Mouse (Mus musculus): Measurements from ENCODE around the gene Gcg. TPM values are rescaled to one million over a fixed set of nuclear protein-coding genes. Genes with fewer than 3 reads are reported as not detected.

The Gcg gene
- polyA plus RNA-seq (2012; rRNA removed), result 3.1 and 19.1 TPM in 2 replicates

- no peak within 1 kb of the TSS for H3K4me3 ChIP-seq (ENCODE audit: low read depth, low read length)
- 71% methylated on average over 9 of the region's 9 CpGs for WGBS
- no peaks in the 10 kb centered on the region for H3K36me3 ChIP-seq (ENCODE audit: control insufficient read depth, insufficient read depth, low read length)
- no peaks in the 10 kb centered on the region for H3K27me3 ChIP-seq (ENCODE audit: control insufficient read depth, insufficient read depth, low read length)
- H3K4me1 ChIP-seq (ENCODE audit: control insufficient read depth, insufficient read depth, insufficient read length, low read length), result no peaks in the 10 kb centered on the region
- TF ChIP-seq POLR2A (IDR thresholded peaks at IDR 0.05; ENCODE audit: low read depth, low read length) (no peak), CTCF (IDR thresholded peaks at IDR 0.05; ENCODE audit: extremely low read depth, insufficient read length, insufficient replicate concordance, low read depth, low read length) (no peak)
- H3K27ac ChIP-seq (ENCODE audit: insufficient read depth, low read depth, low read length), result no peak within 1 kb of the TSS
These were observed at the start of gene Gcg for GRCm38 (mm10) chr2:62483550-62483949. Gene Gcg, minus strand, starts transcription at chr2:62483650.

DNA sequence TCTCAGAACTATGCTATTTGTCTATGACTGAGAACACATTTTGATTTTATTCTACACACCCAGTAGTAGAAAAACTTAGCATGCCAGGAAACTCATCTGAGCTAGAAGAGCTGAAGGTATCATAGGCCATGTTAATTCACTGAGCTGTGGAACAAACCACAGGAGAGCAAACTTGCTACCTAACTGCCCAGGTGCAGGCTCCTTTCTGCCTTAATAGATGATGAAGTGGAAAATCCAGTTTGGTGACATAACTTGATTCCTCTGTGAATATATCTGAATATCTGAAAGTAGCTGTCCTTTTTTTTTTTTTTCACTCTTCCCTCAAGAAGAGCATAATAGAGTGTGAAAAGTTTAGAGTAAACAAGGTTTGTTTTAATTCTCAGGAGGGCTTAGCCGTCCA is 47.6 kb upstream of the Gcg start:
- 25% methylated on average over 1 of the region's 1 CpGs for WGBS
- Histone ChIP-seq H3K4me3 (ENCODE audit: low read depth, low read length) (no peak overlapping the region), H3K27me3 (ENCODE audit: control insufficient read depth, insufficient read depth, low read length) (no peaks in the 10 kb centered on the region), H3K36me3 (ENCODE audit: control insufficient read depth, insufficient read depth, low read length) (no peaks in the 10 kb centered on the region), H3K4me1 (ENCODE audit: control insufficient read depth, insufficient read depth, insufficient read length, low read length) (peaks cover 2% of the 10 kb centered on the region; the same call in 1 of the 2 replicates), H3K27ac (ENCODE audit: insufficient read depth, low read depth, low read length) (no peak overlapping the region)
- TF ChIP-seq CTCF (IDR thresholded peaks at IDR 0.05; ENCODE audit: extremely low read depth, insufficient read length, insufficient replicate concordance, low read depth, low read length) (no peak), POLR2A (IDR thresholded peaks at IDR 0.05; ENCODE audit: low read depth, low read length) (no peak)

GRCm38 (mm10) chr2:62526399-62526798 is 42.9 kb upstream of the Gcg start:
- H3K36me3 ChIP-seq (ENCODE audit: control insufficient read depth, insufficient read depth, low read length), result no peaks in the 10 kb centered on the region
- no peaks in the 10 kb centered on the region for H3K4me1 ChIP-seq (ENCODE audit: control insufficient read depth, insufficient read depth, insufficient read length, low read length)
- TF ChIP-seq POLR2A (IDR thresholded peaks at IDR 0.05; ENCODE audit: low read depth, low read length) (no peak), CTCF (IDR thresholded peaks at IDR 0.05; ENCODE audit: extremely low read depth, insufficient read length, insufficient replicate concordance, low read depth, low read length) (no peak)
- no peak overlapping the region for H3K27ac ChIP-seq (ENCODE audit: insufficient read depth, low read depth, low read length)
- no peaks in the 10 kb centered on the region for H3K27me3 ChIP-seq (ENCODE audit: control insufficient read depth, insufficient read depth, low read length)
- no peak overlapping the region for H3K4me3 ChIP-seq (ENCODE audit: low read depth, low read length)
- WGBS, result 92% methylated on average over 9 of the region's 9 CpGs

DNA sequence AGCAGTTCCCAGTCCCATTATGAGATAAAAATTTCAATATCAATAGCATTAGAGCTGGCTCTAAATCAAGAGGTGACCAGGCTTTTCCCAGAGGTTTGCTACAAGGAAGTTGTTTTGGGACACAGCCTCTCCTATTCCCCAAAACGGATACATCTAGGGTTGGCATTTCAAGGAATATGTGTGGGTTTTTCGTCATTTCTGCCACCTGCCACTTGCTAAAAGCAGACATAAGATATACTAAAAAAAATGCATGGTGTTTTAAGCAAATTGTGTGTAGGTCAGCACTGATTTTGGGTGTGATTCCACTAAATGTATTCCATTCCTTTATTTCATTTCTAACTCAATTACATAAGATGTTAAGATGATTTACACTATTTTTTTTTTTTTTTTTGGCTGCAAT is 34.3 kb upstream of the Gcg start:
- Histone ChIP-seq H3K36me3 (ENCODE audit: control insufficient read depth, insufficient read depth, low read length) (no peaks in the 10 kb centered on the region), H3K4me1 (ENCODE audit: control insufficient read depth, insufficient read depth, insufficient read length, low read length) (no peaks in the 10 kb centered on the region), H3K27ac (ENCODE audit: insufficient read depth, low read depth, low read length) (no peak overlapping the region), H3K27me3 (ENCODE audit: control insufficient read depth, insufficient read depth, low read length) (no peaks in the 10 kb centered on the region), H3K4me3 (ENCODE audit: low read depth, low read length) (no peak overlapping the region)
- TF ChIP-seq CTCF (IDR thresholded peaks at IDR 0.05; ENCODE audit: extremely low read depth, insufficient read length, insufficient replicate concordance, low read depth, low read length) (no peak), POLR2A (IDR thresholded peaks at IDR 0.05; ENCODE audit: low read depth, low read length) (no peak)
- 69% methylated on average over 2 of the region's 2 CpGs for WGBS

DNA sequence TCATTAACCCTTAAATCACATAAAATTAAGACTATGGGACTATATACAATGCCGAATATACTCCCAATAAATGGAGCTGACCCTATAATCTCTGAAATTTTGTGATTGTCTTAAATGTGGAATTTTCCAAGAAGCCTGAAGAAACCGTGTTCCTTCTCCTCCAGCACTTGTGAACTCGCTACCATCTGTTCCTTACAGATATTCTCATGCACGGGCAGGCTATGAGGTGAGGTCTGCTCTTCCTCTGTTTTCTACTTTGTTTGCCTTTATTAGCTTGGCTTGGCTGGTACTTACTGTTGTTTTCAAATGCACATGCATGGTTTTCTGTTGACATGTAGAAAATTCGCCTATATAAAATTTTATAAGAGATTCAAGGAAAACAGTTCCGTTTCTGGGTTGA is 31.0 kb upstream of the Gcg start:
- TF ChIP-seq POLR2A (IDR thresholded peaks at IDR 0.05; ENCODE audit: low read depth, low read length) (no peak), CTCF (IDR thresholded peaks at IDR 0.05; ENCODE audit: extremely low read depth, insufficient read length, insufficient replicate concordance, low read depth, low read length) (no peak)
- Histone ChIP-seq H3K27me3 (ENCODE audit: control insufficient read depth, insufficient read depth, low read length) (no peaks in the 10 kb centered on the region), H3K4me1 (ENCODE audit: control insufficient read depth, insufficient read depth, insufficient read length, low read length) (no peaks in the 10 kb centered on the region), H3K36me3 (ENCODE audit: control insufficient read depth, insufficient read depth, low read length) (no peaks in the 10 kb centered on the region), H3K4me3 (ENCODE audit: low read depth, low read length) (no peak overlapping the region), H3K27ac (ENCODE audit: insufficient read depth, low read depth, low read length) (no peak overlapping the region)
- WGBS, result 81% methylated on average over 6 of the region's 6 CpGs

DNA sequence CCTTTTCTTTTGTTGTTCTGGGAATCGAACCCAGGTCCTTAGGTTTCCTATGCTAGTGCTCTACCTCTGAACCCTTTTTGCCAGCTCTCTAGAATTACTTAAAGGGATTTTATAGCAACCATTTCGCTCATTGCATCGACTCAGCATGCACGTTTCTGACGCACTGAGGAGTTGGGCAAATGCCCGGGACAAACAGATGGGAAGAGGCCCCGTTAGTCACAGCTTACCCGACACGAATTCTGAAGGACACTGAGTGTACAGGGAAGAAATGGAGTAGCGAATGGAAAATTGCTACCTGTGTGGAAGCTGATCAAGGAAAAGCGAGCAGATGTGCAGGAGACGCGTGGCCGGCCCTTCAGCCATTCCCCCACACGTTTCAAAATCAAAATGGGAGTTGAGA is 30.0 kb upstream of the Gcg start:
- no peak overlapping the region for H3K4me3 ChIP-seq (ENCODE audit: low read depth, low read length)
- peak overlapping the region; percentile 27; the same call in 1 of the 2 replicates for H3K27ac ChIP-seq (ENCODE audit: insufficient read depth, low read depth, low read length)
- WGBS, result 59% methylated on average over 15 of the region's 15 CpGs
- no peaks in the 10 kb centered on the region for H3K4me1 ChIP-seq (ENCODE audit: control insufficient read depth, insufficient read depth, insufficient read length, low read length)
- H3K36me3 ChIP-seq (ENCODE audit: control insufficient read depth, insufficient read depth, low read length), result no peaks in the 10 kb centered on the region
- TF ChIP-seq POLR2A (IDR thresholded peaks at IDR 0.05; ENCODE audit: low read depth, low read length) (no peak), CTCF (IDR thresholded peaks at IDR 0.05; ENCODE audit: extremely low read depth, insufficient read length, insufficient replicate concordance, low read depth, low read length) (no peak)
- H3K27me3 ChIP-seq (ENCODE audit: control insufficient read depth, insufficient read depth, low read length), result no peaks in the 10 kb centered on the region

GRCm38 (mm10) chr2:62507130-62507529 is 23.7 kb upstream of the Gcg start:
- Histone ChIP-seq H3K4me1 (ENCODE audit: control insufficient read depth, insufficient read depth, insufficient read length, low read length) (no peaks in the 10 kb centered on the region), H3K27ac (ENCODE audit: insufficient read depth, low read depth, low read length) (no peak overlapping the region), H3K4me3 (ENCODE audit: low read depth, low read length) (no peak overlapping the region), H3K36me3 (ENCODE audit: control insufficient read depth, insufficient read depth, low read length) (no peaks in the 10 kb centered on the region), H3K27me3 (ENCODE audit: control insufficient read depth, insufficient read depth, low read length) (no peaks in the 10 kb centered on the region)
- 80% methylated on average over 5 of the region's 5 CpGs for WGBS
- TF ChIP-seq POLR2A (IDR thresholded peaks at IDR 0.05; ENCODE audit: low read depth, low read length) (no peak), CTCF (IDR thresholded peaks at IDR 0.05; ENCODE audit: extremely low read depth, insufficient read length, insufficient replicate concordance, low read depth, low read length) (no peak)

DNA sequence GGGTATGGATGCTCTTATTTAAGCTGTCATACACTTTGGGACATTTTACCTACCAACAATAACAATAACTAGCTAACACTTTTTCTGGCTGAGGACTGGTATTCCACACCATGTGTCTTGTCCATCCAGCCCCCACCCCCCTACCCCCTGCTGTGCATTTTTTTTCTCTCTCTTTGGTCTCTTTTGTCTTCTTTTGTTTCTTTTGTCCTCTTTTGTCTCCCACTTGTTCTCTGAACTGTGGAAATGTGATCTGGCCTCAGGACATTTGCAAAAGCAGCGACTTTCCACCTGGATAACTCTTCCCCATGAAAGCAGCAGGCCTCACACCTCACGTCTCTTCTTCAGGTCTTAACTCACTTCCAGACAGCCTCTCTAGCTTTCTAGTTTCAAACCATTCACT is 23.0 kb upstream of the Gcg start:
- Histone ChIP-seq H3K27me3 (ENCODE audit: control insufficient read depth, insufficient read depth, low read length) (no peaks in the 10 kb centered on the region), H3K36me3 (ENCODE audit: control insufficient read depth, insufficient read depth, low read length) (no peaks in the 10 kb centered on the region), H3K4me3 (ENCODE audit: low read depth, low read length) (no peak overlapping the region), H3K27ac (ENCODE audit: insufficient read depth, low read depth, low read length) (no peak overlapping the region), H3K4me1 (ENCODE audit: control insufficient read depth, insufficient read depth, insufficient read length, low read length) (no peaks in the 10 kb centered on the region)
- 75% methylated on average over 2 of the region's 2 CpGs for WGBS
- TF ChIP-seq CTCF (IDR thresholded peaks at IDR 0.05; ENCODE audit: extremely low read depth, insufficient read length, insufficient replicate concordance, low read depth, low read length), result no peak
- no peak for TF ChIP-seq POLR2A (IDR thresholded peaks at IDR 0.05; ENCODE audit: low read depth, low read length)

Measured in small intestine, adult 2 months (tissue).